Mouse (Mus musculus) hindbrain, embryonic 11.5 days (tissue): ENCODE data around the gene Kcnd3. TPM values are rescaled to one million over a fixed set of nuclear protein-coding genes. Genes with fewer than 3 reads are reported as not detected.

Experiments
- ATAC-seq: fragments of 200-750 bp; cut with Nextera tagmentation; 2 replicates; pipeline ENCODE4 v1.8.0; 2017; ENCODE audit warnings: mild to moderate bottlenecking, moderate TSS enrichment, moderate library complexity; ENCODE audit not compliant: low FRiP score
- DNase-seq: peaks from one replicate; pipeline ENCODE4 v3.0.0-alpha.2; 2015; ENCODE audit warnings: low spot score
- H3K27ac ChIP-seq: fragments of 300-500 bp; sonication (generic); 2 replicates; pipeline ENCODE4 v1.5.1; 2014; ENCODE audit warnings: mild to moderate bottlenecking, low read depth, low read length
- H3K27me3 ChIP-seq: fragments of 300-500 bp; sonication (generic); 2 replicates; pipeline ENCODE4 v1.6.1; 2014; ENCODE audit warnings: mild to moderate bottlenecking, low read length, moderate library complexity, mixed read lengths; ENCODE audit not compliant: control insufficient read depth, insufficient read depth
- H3K36me3 ChIP-seq: fragments of 300-500 bp; sonication (generic); 2 replicates; pipeline ENCODE4 v1.6.1; 2014; ENCODE audit warnings: mild to moderate bottlenecking, low read length, moderate library complexity, mixed read lengths; ENCODE audit not compliant: control insufficient read depth, insufficient read depth
- H3K4me1 ChIP-seq: fragments of 300-500 bp; sonication (generic); replicated peaks from 2 replicates; pipeline ENCODE4 v1.6.1; 2014; ENCODE audit warnings: low read length, mixed read lengths; ENCODE audit not compliant: control insufficient read depth, insufficient read depth
- H3K4me2 ChIP-seq: fragments of 300-500 bp; sonication (generic); replicated peaks from 2 replicates; pipeline ENCODE4 v1.6.1; 2014; ENCODE audit warnings: mild to moderate bottlenecking, low read depth, low read length
- H3K4me3 ChIP-seq: fragments of 300-500 bp; sonication (generic); 2 replicates; pipeline ENCODE4 v1.5.1; 2014; ENCODE audit warnings: low read depth, low read length
- H3K9ac ChIP-seq: fragments of 300-500 bp; sonication (generic); 2 replicates; pipeline ENCODE4 v1.6.1; 2014; ENCODE audit warnings: low read depth, low read length
- H3K9me3 ChIP-seq: fragments of 300-500 bp; sonication (generic); 2 replicates; pipeline ENCODE4 v1.6.1; 2016; ENCODE audit warnings: low read length; ENCODE audit not compliant: control insufficient read depth
- WGBS: fragments of 180-500 bp; shearing (Covaris S2); extraction: QIAGEN DNeasy Blood & Tissue Kit; methylation state at CpG from one replicate; pipeline ENCODE4 v1.1.7; 2014; 5-methylcytosine and 5-hydroxymethylcytosine counted together
- polyA plus RNA-seq: library from polyadenylated mRNA; unstranded; fragments of >200 nt; fragmentation: Nextera tagmentation; extraction: Ambion mirVana; gene quantifications from 2 replicates; pipeline ENCODE4 v1.2.1, GENCODE M21; 2014

Gene Kcnd3
- polyA plus RNA-seq, 1 experiment from 2014 or later, result 3.0 TPM

- Histone ChIP-seq H3K4me3 (no peak overlapping the region), H3K9me3 (no peaks in the 10 kb centered on the region), H3K9ac (no peak overlapping the region), H3K27ac (no peak overlapping the region), H3K27me3 (no peaks in the 10 kb centered on the region), H3K4me2 (no peak overlapping the region), H3K36me3 (no peaks in the 10 kb centered on the region), H3K4me1 (no peaks in the 10 kb centered on the region)
- no peak for ATAC-seq
- 83% methylated on average over 8 of the region's 8 CpGs for WGBS
- DNase-seq, result no peak
These were observed 196.9 kb downstream of the Kcnd3 start for GRCm38 (mm10) chr3:105648889-105649567.

- ATAC-seq, result no peak
- no peak for DNase-seq
- Histone ChIP-seq H3K27me3 (no peaks in the 10 kb centered on the region), H3K4me2 (no peak overlapping the region), H3K4me1 (no peaks in the 10 kb centered on the region), H3K4me3 (no peak overlapping the region), H3K27ac (no peak overlapping the region), H3K9ac (no peak overlapping the region), H3K9me3 (no peaks in the 10 kb centered on the region), H3K36me3 (no peaks in the 10 kb centered on the region)
- WGBS, result 91% methylated on average over 13 of the region's 13 CpGs
These were observed 201.6 kb downstream of the Kcnd3 start for GRCm38 (mm10) chr3:105653544-105654380.

GRCm38 (mm10) chr3:105655031-105655585 is 203.0 kb downstream of the Kcnd3 start:
- no peaks in the 10 kb centered on the region for H3K36me3 ChIP-seq
- H3K4me3 ChIP-seq, result no peak overlapping the region
- H3K27me3 ChIP-seq, result no peaks in the 10 kb centered on the region
- H3K27ac ChIP-seq, result no peak overlapping the region
- no peaks in the 10 kb centered on the region for H3K4me1 ChIP-seq
- H3K9ac ChIP-seq, result no peak overlapping the region
- DNase-seq (no peak), ATAC-seq (no peak)
- H3K4me2 ChIP-seq, result no peak overlapping the region
- WGBS, result 93% methylated on average over 11 of the region's 11 CpGs
- no peaks in the 10 kb centered on the region for H3K9me3 ChIP-seq

DNA sequence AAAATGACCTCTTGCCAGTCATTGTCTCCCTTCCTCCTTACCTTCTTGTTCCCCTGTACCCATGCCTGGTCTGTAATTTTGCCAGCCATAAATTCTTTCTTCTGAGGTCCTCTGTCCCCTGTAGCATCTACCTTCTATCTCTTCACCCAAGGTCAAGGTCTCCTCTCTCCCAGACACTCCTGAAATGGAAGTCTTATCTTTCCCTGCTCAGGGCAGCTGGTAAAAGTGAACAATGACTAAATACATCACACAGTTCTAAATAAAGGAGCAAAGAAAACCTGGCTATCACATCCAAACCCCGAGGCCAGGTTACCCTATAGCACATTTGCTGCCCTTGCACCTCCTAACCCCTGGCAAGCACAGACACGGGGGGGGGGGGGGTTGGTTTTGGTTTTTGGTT is 208.4 kb downstream of the Kcnd3 start:
- no peaks in the 10 kb centered on the region for H3K9me3 ChIP-seq
- DNase-seq (no peak), ATAC-seq (no peak)
- H3K27ac ChIP-seq, result no peak overlapping the region
- no peaks in the 10 kb centered on the region for H3K27me3 ChIP-seq
- no peak overlapping the region for H3K9ac ChIP-seq
- no peak overlapping the region for H3K4me2 ChIP-seq
- no peaks in the 10 kb centered on the region for H3K36me3 ChIP-seq
- H3K4me1 ChIP-seq, result no peaks in the 10 kb centered on the region
- no peak overlapping the region for H3K4me3 ChIP-seq
- 63% methylated on average over 2 of the region's 2 CpGs for WGBS

GRCm38 (mm10) chr3:105663043-105663442 is 210.9 kb downstream of the Kcnd3 start:
- Histone ChIP-seq H3K36me3 (no peaks in the 10 kb centered on the region), H3K4me2 (no peak overlapping the region), H3K9me3 (no peaks in the 10 kb centered on the region), H3K4me3 (no peak overlapping the region), H3K27me3 (no peaks in the 10 kb centered on the region), H3K27ac (no peak overlapping the region), H3K4me1 (no peaks in the 10 kb centered on the region), H3K9ac (no peak overlapping the region)
- WGBS, result 84% methylated on average over 8 of the region's 8 CpGs
- no peak for DNase-seq
- ATAC-seq, result no peak

DNA sequence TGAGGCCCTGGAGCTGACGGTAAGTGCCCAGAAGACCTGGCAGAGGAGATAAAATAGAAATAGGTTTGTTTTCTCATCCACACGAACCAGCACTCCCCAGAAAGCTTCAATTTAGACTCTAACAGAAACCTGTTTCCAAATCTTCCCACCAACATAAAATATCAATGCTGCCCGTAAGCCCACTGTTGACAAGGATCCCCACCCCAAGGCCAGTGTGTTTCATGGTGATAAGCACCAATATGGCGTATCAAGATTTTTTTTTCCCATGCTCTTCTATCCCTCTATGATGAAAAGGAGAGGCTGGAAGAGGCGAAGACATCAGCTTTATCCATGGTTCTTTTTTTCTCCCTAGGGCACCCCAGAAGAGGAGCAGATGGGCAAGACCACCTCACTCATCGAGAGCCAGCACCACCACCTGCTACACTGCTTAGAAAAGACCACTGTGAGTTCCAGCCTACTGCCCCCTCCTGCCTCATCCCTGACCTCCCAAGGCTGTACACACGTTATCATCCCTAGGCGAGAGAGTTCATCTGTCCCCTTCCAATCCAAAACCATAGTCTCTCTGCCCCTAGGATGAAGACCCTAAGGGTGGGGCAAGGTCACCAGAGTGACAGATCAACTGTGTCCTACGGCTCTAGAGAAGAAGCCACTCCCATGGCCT is 213.1 kb downstream of the Kcnd3 start:
- Histone ChIP-seq H3K27ac (no peak overlapping the region), H3K4me2 (no peak overlapping the region), H3K9ac (no peak overlapping the region), H3K36me3 (no peaks in the 10 kb centered on the region), H3K9me3 (no peaks in the 10 kb centered on the region), H3K27me3 (no peaks in the 10 kb centered on the region), H3K4me3 (no peak overlapping the region), H3K4me1 (no peaks in the 10 kb centered on the region)
- ATAC-seq, result no peak
- 84% methylated on average over 9 of the region's 9 CpGs for WGBS
- DNase-seq, result no peak

GRCm38 (mm10) chr3:105666996-105667523 is 214.9 kb downstream of the Kcnd3 start:
- 68% methylated on average over 4 of the region's 4 CpGs for WGBS
- Histone ChIP-seq H3K4me3 (no peak overlapping the region), H3K36me3 (no peaks in the 10 kb centered on the region), H3K4me2 (no peak overlapping the region), H3K9ac (no peak overlapping the region), H3K4me1 (no peaks in the 10 kb centered on the region), H3K9me3 (no peaks in the 10 kb centered on the region), H3K27me3 (no peaks in the 10 kb centered on the region), H3K27ac (no peak overlapping the region)
- ATAC-seq, result no peak
- no peak for DNase-seq

- H3K27ac ChIP-seq, result no peak overlapping the region
- no peaks in the 10 kb centered on the region for H3K36me3 ChIP-seq
- H3K4me3 ChIP-seq, result no peak overlapping the region
- 41% methylated on average over 9 of the region's 9 CpGs for WGBS
- H3K9me3 ChIP-seq, result no peaks in the 10 kb centered on the region
- no peak overlapping the region for H3K4me2 ChIP-seq
- no peaks in the 10 kb centered on the region for H3K27me3 ChIP-seq
- DNase-seq, result no peak
- no peaks in the 10 kb centered on the region for H3K4me1 ChIP-seq
- no peak overlapping the region for H3K9ac ChIP-seq
- no peak for ATAC-seq
These were observed 216.0 kb downstream of the Kcnd3 start for GRCm38 (mm10) chr3:105668161-105668560.
